Comparison of ENCODE assay signal across 20 mouse cellular contexts in the genomic region with DNA sequence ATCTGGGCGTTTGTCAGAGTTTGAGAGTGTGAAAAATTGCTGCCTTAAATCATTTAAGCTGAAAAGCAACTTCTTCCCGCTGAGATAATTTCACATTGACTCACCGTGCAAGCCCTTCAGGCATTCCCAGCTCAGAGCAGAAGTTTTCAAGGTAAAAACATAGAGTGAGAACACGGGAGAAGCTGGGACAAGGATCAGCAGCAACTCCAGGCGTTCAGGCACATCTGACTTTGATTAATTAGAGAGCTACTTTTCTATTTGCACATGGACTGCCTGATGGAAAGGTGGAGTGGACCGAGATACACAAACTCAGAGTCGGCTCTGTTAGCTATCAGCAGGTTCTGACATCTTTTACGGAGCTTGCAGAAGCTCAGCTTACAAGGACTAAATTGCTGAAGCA.
DNase-seq lines count a peak whose midpoint lies in the region; ATAC-seq and TF ChIP-seq lines count a peak whose summit lies in the region.
"Had no signal": no experiment of that assay in that cellular context is flagged by ENCODE, and none has a peak within 500 bp of the region (broad histone marks: within the 10 kb centered on the region; RNA-seq: fewer than 3 reads in every experiment).

No protein-coding gene starts in this region.

- WGBS in intestine, embryonic 14.5 days = 10% methylated on average over 8 of the region's 8 CpGs
- 14% methylated on average over 8 of the region's 8 CpGs for WGBS in intestine, embryonic 16.5 days
- WGBS in embryonic facial prominence, embryonic 12.5 days = 13% methylated on average over 8 of the region's 8 CpGs
- WGBS in limb, embryonic 13.5 days = 5% methylated on average over 8 of the region's 8 CpGs
- 77% methylated on average over 8 of the region's 8 CpGs for WGBS in thymus, adult 2 months

- no peak for TF ChIP-seq POLR2A in thymus, adult 2 months (IDR thresholded peaks at IDR 0.05; ENCODE audit: control insufficient read depth, extremely low read depth, insufficient read depth, low read length, poor library complexity)

- DNase-seq in intestine, embryonic 14.5 days (ENCODE audit: low spot score) = peak; percentile 54
- DNase-seq in embryo, embryonic 10 days (ENCODE audit: low spot score) = peak; percentile 57
- DNase-seq in kidney, postnatal 10 days = no peak
- DNase-seq in gastrocnemius, adult 8-10 months (ENCODE audit: low spot score in 2 of 2) = no peak
- no peak for DNase-seq in thymus, adult 2 months
- DNase-seq: adrenal gland, postnatal 14 days; B cell, adult 2 months; cerebellum, adult 8-10 months; liver; lung, adult 18-20 months; right cerebral cortex, adult 18-20 months had no signal

- no peak for ATAC-seq in intestine, embryonic 14.5 days (replicated peaks; ENCODE audit: low FRiP score, low TSS enrichment, low read depth)
- no peak for ATAC-seq in intestine, embryonic 16.5 days
- no peak for ATAC-seq in embryonic facial prominence, embryonic 12.5 days (ENCODE audit: insufficient number of reproducible peaks, insufficient read depth, low FRiP score, low TSS enrichment)
- no peak for ATAC-seq in limb, embryonic 13.5 days (ENCODE audit: low FRiP score, low read depth)
- ATAC-seq: inflammation-experienced regulatory T-cells, adult 6 months had no signal

- no peaks in the 10 kb centered on the region for H3K36me3 ChIP-seq in intestine, embryonic 14.5 days (ENCODE audit: control insufficient read depth, insufficient read depth, low read length)
- H3K36me3 ChIP-seq in intestine, embryonic 16.5 days (ENCODE audit: control insufficient read depth, insufficient read depth, low read length) = no peaks in the 10 kb centered on the region
- H3K36me3 ChIP-seq in embryonic facial prominence, embryonic 12.5 days = no peaks in the 10 kb centered on the region
- no peaks in the 10 kb centered on the region for H3K36me3 ChIP-seq in limb, embryonic 13.5 days
- H3K36me3 ChIP-seq in thymus, adult 2 months (ENCODE audit: control insufficient read depth, insufficient read depth, low read length) = no peaks in the 10 kb centered on the region
- H3K36me3 ChIP-seq: forebrain, embryonic 10.5 days; heart, embryonic 15.5 days; hindbrain, embryonic 10.5 days; midbrain, embryonic 12.5 days had no signal

- no peak overlapping the region for H3K9ac ChIP-seq in intestine, embryonic 14.5 days (ENCODE audit: low read length)
- no peak overlapping the region for H3K9ac ChIP-seq in intestine, embryonic 16.5 days (ENCODE audit: low read depth, low read length)
- H3K9ac ChIP-seq in embryonic facial prominence, embryonic 12.5 days = no peak overlapping the region
- H3K9ac ChIP-seq in limb, embryonic 13.5 days = peak overlapping the region; percentile 26; the same call in 1 of the 2 replicates
- H3K9ac ChIP-seq: heart, embryonic 15.5 days; midbrain, embryonic 12.5 days had no signal

- H3K4me3 ChIP-seq in intestine, embryonic 14.5 days (ENCODE audit: low read depth, low read length) = no peak overlapping the region
- no peak overlapping the region for H3K4me3 ChIP-seq in intestine, embryonic 16.5 days (ENCODE audit: low read length)
- no peak overlapping the region for H3K4me3 ChIP-seq in embryonic facial prominence, embryonic 12.5 days
- H3K4me3 ChIP-seq in limb, embryonic 13.5 days = no peak overlapping the region
- no peak overlapping the region for H3K4me3 ChIP-seq in thymus, adult 2 months (ENCODE audit: control insufficient read depth, insufficient read depth, low read length)
- H3K4me3 ChIP-seq: forebrain, embryonic 10.5 days; heart, embryonic 15.5 days; hindbrain, embryonic 10.5 days; left cerebral cortex, adult 2 months; midbrain, embryonic 12.5 days had no signal

- H3K4me2 ChIP-seq in intestine, embryonic 14.5 days (ENCODE audit: low read length) = peak overlapping the region; percentile 13; the same call in 1 of the 2 replicates
- no peak overlapping the region for H3K4me2 ChIP-seq in intestine, embryonic 16.5 days (ENCODE audit: low read depth, low read length)
- peak overlapping the region; percentile 31 for H3K4me2 ChIP-seq in embryonic facial prominence, embryonic 12.5 days (replicated peaks)
- peak overlapping the region; percentile 49 for H3K4me2 ChIP-seq in limb, embryonic 13.5 days (replicated peaks)
- H3K4me2 ChIP-seq: heart, embryonic 15.5 days; midbrain, embryonic 12.5 days had no signal

- no peaks in the 10 kb centered on the region for H3K27me3 ChIP-seq in intestine, embryonic 14.5 days (replicated peaks; ENCODE audit: control insufficient read depth, insufficient read depth, low read length)
- H3K27me3 ChIP-seq in intestine, embryonic 16.5 days (replicated peaks; ENCODE audit: control insufficient read depth, insufficient read depth, low read length) = no peaks in the 10 kb centered on the region
- no peaks in the 10 kb centered on the region for H3K27me3 ChIP-seq in embryonic facial prominence, embryonic 12.5 days
- no peaks in the 10 kb centered on the region for H3K27me3 ChIP-seq in limb, embryonic 13.5 days
- no peaks in the 10 kb centered on the region for H3K27me3 ChIP-seq in thymus, adult 2 months (ENCODE audit: control insufficient read depth, insufficient read depth, low read length)
- H3K27me3 ChIP-seq: heart, embryonic 15.5 days; midbrain, embryonic 12.5 days had no signal

- peaks cover 6% of the 10 kb centered on the region; the same call in 1 of the 2 replicates for H3K4me1 ChIP-seq in intestine, embryonic 14.5 days (replicated peaks; ENCODE audit: control insufficient read depth, insufficient read depth, low read length)
- no peaks in the 10 kb centered on the region for H3K4me1 ChIP-seq in intestine, embryonic 16.5 days (ENCODE audit: control insufficient read depth, insufficient read depth, low read length)
- peaks cover 6% of the 10 kb centered on the region; the same call in 1 of the 2 replicates for H3K4me1 ChIP-seq in embryonic facial prominence, embryonic 12.5 days
- 0 out of 2 replicates have a peak, but pooled peaks cover 4% of the 10 kb centered on the region for H3K4me1 ChIP-seq in limb, embryonic 13.5 days
- no peaks in the 10 kb centered on the region for H3K4me1 ChIP-seq in thymus, adult 2 months (replicated peaks; ENCODE audit: control insufficient read depth, insufficient read depth, low read length)
- H3K4me1 ChIP-seq: forebrain, embryonic 10.5 days; heart, embryonic 15.5 days; hindbrain, embryonic 10.5 days; midbrain, embryonic 12.5 days had no signal

- H3K27ac ChIP-seq in intestine, embryonic 14.5 days (ENCODE audit: low read depth) = no peak overlapping the region
- no peak overlapping the region for H3K27ac ChIP-seq in intestine, embryonic 16.5 days (ENCODE audit: low read length)
- H3K27ac ChIP-seq in embryonic facial prominence, embryonic 12.5 days = no peak overlapping the region
- no peak overlapping the region for H3K27ac ChIP-seq in limb, embryonic 13.5 days
- H3K27ac ChIP-seq in thymus, adult 2 months (ENCODE audit: control insufficient read depth, insufficient read depth, low read length) = no peak overlapping the region
- H3K27ac ChIP-seq: forebrain, embryonic 10.5 days; heart, embryonic 15.5 days; hindbrain, embryonic 10.5 days; left cerebral cortex, adult 2 months; midbrain, embryonic 12.5 days had no signal

- TF ChIP-seq CTCF in thymus, adult 2 months (IDR thresholded peaks at IDR 0.05; ENCODE audit: borderline replicate concordance, control insufficient read depth, extremely low read depth, insufficient read depth, low read length, poor library complexity) = no peak

- H3K9me3 ChIP-seq in intestine, embryonic 14.5 days (ENCODE audit: control insufficient read depth, low read length) = no peaks in the 10 kb centered on the region
- H3K9me3 ChIP-seq in intestine, embryonic 16.5 days (ENCODE audit: control insufficient read depth, low read length) = no peaks in the 10 kb centered on the region
- H3K9me3 ChIP-seq in embryonic facial prominence, embryonic 12.5 days = no peaks in the 10 kb centered on the region
- no peaks in the 10 kb centered on the region for H3K9me3 ChIP-seq in limb, embryonic 13.5 days
- H3K9me3 ChIP-seq: forebrain, embryonic 10.5 days; heart, embryonic 15.5 days; hindbrain, embryonic 10.5 days; midbrain, embryonic 12.5 days had no signal

Comparison
In these comparisons a context has a peak if more than half of its experiments do, and no peak if none do; other contexts are left out.
1. DNase-seq: peak in intestine, embryonic 14.5 days (single experiment) and embryo, embryonic 10 days (single experiment); none in kidney, postnatal 10 days (single experiment), gastrocnemius, adult 8-10 months (0 of 2) and thymus, adult 2 months (single experiment).